Mouse (Mus musculus) lung, postnatal 0 days (tissue): ENCODE measurements around the gene Fbxw19. TPM values are rescaled to one million over a fixed set of nuclear protein-coding genes. Genes with fewer than 3 reads are reported as not detected.
"Not testable (repeated sequence)": the region's sequence is repeated elsewhere in the genome, so short reads cannot be mapped to it uniquely, and the experiment has no call there.

Experiments
- ATAC-seq: fragments of 200-750 bp; cut with Nextera tagmentation; 2 replicates; pipeline ENCODE4 v1.8.0; 2017; ENCODE audit warnings: moderate library complexity
- DNase-seq: peaks from one replicate; pipeline ENCODE4 v3.0.0-alpha.2; 2016; ENCODE audit warnings: low spot score
- H3K27ac ChIP-seq: fragments of 300-500 bp; sonication (generic); 2 replicates; pipeline ENCODE4 v1.5.1; 2014; ENCODE audit warnings: antibody characterized with exemption, mild to moderate bottlenecking, low read length, mixed read lengths
- H3K27me3 ChIP-seq: fragments of 300-500 bp; sonication (generic); replicated peaks from 2 replicates; pipeline ENCODE4 v1.6.1; 2014; ENCODE audit warnings: low read length, mixed read lengths; ENCODE audit not compliant: insufficient read depth
- H3K36me3 ChIP-seq: fragments of 300-500 bp; sonication (generic); 2 replicates; pipeline ENCODE4 v1.6.1; 2014; ENCODE audit warnings: low read length, mixed read lengths; ENCODE audit not compliant: insufficient read depth
- H3K4me1 ChIP-seq: fragments of 300-500 bp; sonication (generic); 2 replicates; pipeline ENCODE4 v1.6.1; 2014; ENCODE audit warnings: antibody characterized with exemption, low read depth, low read length, mixed read lengths; ENCODE audit not compliant: insufficient read depth
- H3K4me2 ChIP-seq: fragments of 300-500 bp; sonication (generic); replicated peaks from 2 replicates; pipeline ENCODE4 v1.6.1; 2014; ENCODE audit warnings: low read depth, mild to moderate bottlenecking, low read length, moderate library complexity, mixed read lengths
- H3K4me3 ChIP-seq: fragments of 300-500 bp; sonication (generic); 2 replicates; pipeline ENCODE4 v1.5.1; 2014; ENCODE audit warnings: low read depth, low read length
- H3K9ac ChIP-seq: fragments of 300-500 bp; sonication (generic); replicated peaks from 2 replicates; pipeline ENCODE4 v1.6.1; 2014; ENCODE audit warnings: low read depth, mild to moderate bottlenecking
- H3K9me3 ChIP-seq: fragments of 300-500 bp; sonication (generic); 2 replicates; pipeline ENCODE4 v1.6.1; 2016; ENCODE audit warnings: low read length, mixed read lengths
- CTCF ChIP-seq: IDR thresholded peaks from 2 replicates; pipeline ENCODE4 v1.5.1; 2016; ENCODE audit warnings: antibody characterized with exemption, mild to moderate bottlenecking
- EP300 ChIP-seq: IDR thresholded peaks from 2 replicates; pipeline ENCODE4 v1.6.1; 2016; ENCODE audit warnings: antibody characterized with exemption, mild to moderate bottlenecking, control low read depth
- WGBS: fragments of 180-500 bp; shearing (Covaris S2); extraction: QIAGEN DNeasy Blood & Tissue Kit; methylation state at CpG from one replicate; pipeline ENCODE4 v1.1.7; 2014; 5-methylcytosine and 5-hydroxymethylcytosine counted together
- polyA plus RNA-seq: library from polyadenylated mRNA; unstranded; fragments of >200 nt; fragmentation: Nextera tagmentation; extraction: Ambion mirVana; gene quantifications from 2 replicates; pipeline ENCODE4 v1.2.1, GENCODE M21; 2015

The Fbxw19 gene
- polyA plus RNA-seq = not detected in 2 replicates

GRCm38 (mm10) chr9:109495775-109496174 is at the start of gene Fbxw19:
Fbxw19 (minus strand) TSS chr9:109495875.
- H3K36me3 ChIP-seq, H3K27ac ChIP-seq, H3K4me1 ChIP-seq, H3K27me3 ChIP-seq, H3K4me3 ChIP-seq, H3K9me3 ChIP-seq, H3K4me2 ChIP-seq, ATAC-seq, H3K9ac ChIP-seq, DNase-seq: not testable (repeated sequence)
- WGBS = 63% methylated on average over 1 of the region's 1 CpGs

GRCm38 (mm10) chr9:109523385-109524064 is 27.9 kb upstream of the Fbxw19 start:
- Histone ChIP-seq H3K27ac (no peak overlapping the region), H3K4me2 (no peak overlapping the region), H3K9ac (no peak overlapping the region), H3K27me3 (no peaks in the 10 kb centered on the region), H3K36me3 (no peaks in the 10 kb centered on the region), H3K4me3 (no peak overlapping the region), H3K4me1 (no peaks in the 10 kb centered on the region), H3K9me3 (no peaks in the 10 kb centered on the region)
- no peak for DNase-seq
- no peak for ATAC-seq
- 68% methylated on average over 5 of the region's 5 CpGs for WGBS
- TF ChIP-seq CTCF (no peak), EP300 (no peak)

DNA sequence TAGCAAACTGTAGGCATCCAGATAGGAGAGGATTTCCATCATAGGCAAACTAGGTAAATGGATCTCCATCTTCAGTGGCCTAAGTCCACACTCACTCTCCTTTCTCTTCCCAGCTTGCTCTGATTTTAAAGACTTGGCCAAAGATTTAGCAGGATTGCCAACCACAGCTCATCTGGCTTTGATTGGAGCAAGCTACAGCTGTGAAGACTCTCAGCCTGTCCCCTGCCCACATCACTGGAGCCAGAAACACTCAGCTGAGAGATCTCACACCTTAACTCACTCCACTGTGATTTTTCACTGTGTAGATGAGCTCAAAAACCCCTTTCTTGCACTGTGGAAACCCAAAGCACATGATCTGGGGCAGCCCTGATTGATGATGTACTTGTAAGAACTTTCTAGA is 46.6 kb downstream of the Fbxw19 start, which contains the start of gene Fbxw16:
TSS of gene Fbxw16 (minus strand) at position 101 of the 400 bp plus-strand sequence.
- Histone ChIP-seq H3K36me3 (no peaks in the 10 kb centered on the region), H3K9ac (no peak within 1 kb of the TSS), H3K4me1 (no peaks in the 10 kb centered on the region), H3K4me3 (no peak within 1 kb of the TSS), H3K4me2 (no peak within 1 kb of the TSS), H3K27ac (no peak within 1 kb of the TSS), H3K9me3 (no peaks in the 10 kb centered on the region), H3K27me3 (no peaks in the 10 kb centered on the region)
- no peak for ATAC-seq
- TF ChIP-seq EP300 = no peak
- TF ChIP-seq CTCF = no peak
- DNase-seq = no peak

DNA sequence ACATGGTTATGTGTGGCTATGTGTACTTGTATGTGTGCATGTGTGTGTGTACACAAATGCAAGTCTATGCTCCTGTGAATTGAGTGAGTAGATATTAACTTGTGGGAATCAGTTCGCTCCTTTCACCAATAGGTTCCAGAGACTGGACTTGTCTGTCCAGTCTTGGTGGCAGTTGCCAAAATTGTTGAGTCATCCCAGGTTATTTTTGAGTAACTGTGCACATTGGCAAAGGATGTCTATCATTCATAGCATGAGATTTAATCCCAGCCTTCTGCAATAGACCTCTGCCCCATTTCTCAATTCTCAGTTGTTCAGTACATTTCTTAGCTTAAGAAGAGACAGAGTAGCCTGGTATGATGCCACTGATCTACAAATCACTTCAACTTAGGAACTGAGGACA is 62.7 kb downstream of the Fbxw19 start:
- TF ChIP-seq CTCF (no peak), EP300 (no peak)
- 78% methylated on average over 1 of the region's 1 CpGs for WGBS
- H3K36me3 ChIP-seq = no peaks in the 10 kb centered on the region

More for the DNA sequence above, 62.7 kb downstream of the Fbxw19 start:
- Histone ChIP-seq H3K4me1 (no peaks in the 10 kb centered on the region), H3K27ac (no peak overlapping the region), H3K27me3 (no peaks in the 10 kb centered on the region), H3K9me3 (no peaks in the 10 kb centered on the region), H3K4me3 (no peak overlapping the region), H3K9ac (no peak overlapping the region), H3K4me2 (no peak overlapping the region)
- ATAC-seq (no peak), DNase-seq (no peak)

Other genes starting within 250 kb of the Fbxw19 start
- gene Fbxw14, start 208.2 kb downstream of the Fbxw19 start, polyA plus RNA-seq = not detected in 2 replicates
- gene Fbxw28, start 156.2 kb downstream of the Fbxw19 start, polyA plus RNA-seq = not detected in 2 replicates
- not detected in 2 replicates for gene Fbxw22, start 91.6 kb downstream of the Fbxw19 start, polyA plus RNA-seq
- not detected in 2 replicates for gene Fbxw16, start 46.7 kb downstream of the Fbxw19 start, polyA plus RNA-seq
- gene Fbxw15, start 72.4 kb upstream of the Fbxw19 start, polyA plus RNA-seq = not detected in 2 replicates
- not detected in 2 replicates for gene Fbxw24, start 130.2 kb upstream of the Fbxw19 start, polyA plus RNA-seq
- not detected in 2 replicates for gene Fbxw25, start 168.8 kb upstream of the Fbxw19 start, polyA plus RNA-seq
- gene Fbxw18, start 206.8 kb upstream of the Fbxw19 start, polyA plus RNA-seq = not detected in 2 replicates